Mouse (Mus musculus) heart, adult 2 months (tissue): ENCODE results near the gene Grhpr. TPM values are rescaled to one million over a fixed set of nuclear protein-coding genes. Genes with fewer than 3 reads are reported as not detected.

Experiments
- DNase-seq, 2 experiments: peaks; one replicate each; pipeline ENCODE4 v3.0.0; 2021
- H3K27ac ChIP-seq: fragments of 200-600 bp; 2 replicates; pipeline ENCODE4 v1.8.1; 2022
- H3K27me3 ChIP-seq: fragments of 200-500 bp; 2 replicates; pipeline ENCODE4 v1.6.1; 2012; ENCODE audit warnings: mild to moderate bottlenecking, low read length, inconsistent platforms, mixed read lengths; ENCODE audit not compliant: control insufficient read depth, insufficient read depth
- H3K36me3 ChIP-seq: fragments of 200-500 bp; 2 replicates; pipeline ENCODE4 v1.6.1; 2012; ENCODE audit warnings: low read length, inconsistent platforms; ENCODE audit not compliant: control insufficient read depth, insufficient read depth
- H3K4me1 ChIP-seq: fragments of 200-500 bp; 2 replicates; pipeline ENCODE4 v1.6.1; 2011; ENCODE audit warnings: low read length; ENCODE audit not compliant: control insufficient read depth, insufficient read depth
- H3K4me3 ChIP-seq: fragments of 200-600 bp; 2 replicates; pipeline ENCODE4 v1.8.1; 2022
- H3K79me2 ChIP-seq: fragments of 200-500 bp; replicated peaks from 2 replicates; pipeline ENCODE4 v1.6.1; 2012; ENCODE audit warnings: mild to moderate bottlenecking, inconsistent platforms, low read length, moderate library complexity, mixed read lengths; ENCODE audit not compliant: control insufficient read depth, insufficient read depth
- H3K9ac ChIP-seq: fragments of 200-500 bp; 2 replicates; pipeline ENCODE4 v1.6.1; 2012; ENCODE audit warnings: low read depth, mild to moderate bottlenecking, control low read depth, inconsistent platforms, low read length, mixed read lengths
- CTCF ChIP-seq: fragments of 200-600 bp; IDR thresholded peaks from 2 replicates; pipeline ENCODE4 v1.8.1; 2022; ENCODE audit warnings: antibody characterized with exemption, mild to moderate bottlenecking, moderate library complexity
- EP300 ChIP-seq: fragments of 200-500 bp; IDR thresholded peaks from 2 replicates; pipeline ENCODE4 v1.6.1; 2011; ENCODE audit warnings: low read depth, low read length, control low read depth; ENCODE audit not compliant: insufficient read depth
- POLR2A ChIP-seq: fragments of 200-500 bp; IDR thresholded peaks from 2 replicates; pipeline ENCODE4 v1.6.1; 2011; ENCODE audit warnings: mild to moderate bottlenecking, low read depth, low read length, control low read depth; ENCODE audit not compliant: insufficient read depth
- WGBS: fragments of 180-500 bp; shearing (Covaris S2); methylation state at CpG from one replicate; pipeline ENCODE4 v1.1.7; 2018; 5-methylcytosine and 5-hydroxymethylcytosine counted together
- intact Hi-C: fragments of 180-260 bp; cut with DNase I; formaldehyde crosslinking; loops from one replicate; pipeline ENCODE4 v1.15.1; 2025
- polyA plus RNA-seq: library from polyadenylated mRNA; depleted of rRNA; stranded (reverse); fragments of >200 nt; gene quantifications from 2 replicates; pipeline ENCODE4 v1.2.3, GENCODE M21; 2012
- total RNA-seq, 2 experiments: library from RNA; stranded (reverse); gene quantifications; 2 replicates each; pipeline ENCODE4 v1.2.3; 2021

Gene Grhpr
- total and polyA plus RNA-seq, 3 experiments: 32.2 to 66.6 (median 38.4) TPM

GRCm38 (mm10) chr4:45019009-45019408, 37.8 kb downstream of the Grhpr start:
- WGBS: 1% methylated on average over 14 of the region's 14 CpGs
- peak overlapping the region; percentile 77 for H3K4me3 ChIP-seq
- H3K36me3 ChIP-seq: no peaks in the 10 kb centered on the region
- H3K9ac ChIP-seq: peak overlapping the region; percentile 63
- peaks cover 4% of the 10 kb centered on the region for H3K4me1 ChIP-seq
- DNase-seq: no peak
- 0 out of 2 replicates have a peak, but pooled peaks cover 2% of the 10 kb centered on the region for H3K79me2 ChIP-seq
- H3K27me3 ChIP-seq: no peaks in the 10 kb centered on the region
- H3K27ac ChIP-seq: peak overlapping the region; percentile 61
- intact Hi-C loops: loop anchor here (2.0 to 10.0 kb wide), 6 partner anchors 20 to 836 kb away; partner anchors contain the start of genes Fbxo10, Shb and Tomm5
- no peak for TF ChIP-seq POLR2A
- no peak for TF ChIP-seq EP300
- no peak for TF ChIP-seq CTCF

- Histone ChIP-seq H3K9ac (no peak overlapping the region), H3K36me3 (no peaks in the 10 kb centered on the region), H3K27ac (no peak overlapping the region), H3K79me2 (no peaks in the 10 kb centered on the region), H3K4me1 (no peaks in the 10 kb centered on the region), H3K27me3 (no peaks in the 10 kb centered on the region), H3K4me3 (no peak overlapping the region)
- no peak for DNase-seq
- WGBS: 90% methylated on average over 4 of the region's 4 CpGs
- TF ChIP-seq POLR2A: no peak
- no peak for TF ChIP-seq CTCF
- no peak for TF ChIP-seq EP300
- intact Hi-C loops: no loop called here
These were observed 45.3 kb downstream of the Grhpr start for GRCm38 (mm10) chr4:45026459-45026858.

- Histone ChIP-seq H3K4me1 (peaks cover 3% of the 10 kb centered on the region; the same call in 1 of the 2 replicates), H3K27me3 (no peaks in the 10 kb centered on the region), H3K36me3 (no peaks in the 10 kb centered on the region), H3K4me3 (no peak overlapping the region), H3K79me2 (no peaks in the 10 kb centered on the region), H3K27ac (peak overlapping the region; percentile 62), H3K9ac (no peak overlapping the region)
- DNase-seq: peak; percentile 39 to 73
- TF ChIP-seq EP300 (peak; percentile 71), POLR2A (no peak), CTCF (no peak)
- intact Hi-C loops: no loop called here
- WGBS: 45% methylated on average over 9 of the region's 9 CpGs
These were observed 51.4 kb downstream of the Grhpr start for GRCm38 (mm10) chr4:45032586-45032985.

- no peak for TF ChIP-seq EP300
- no peak for TF ChIP-seq CTCF
- no peak for TF ChIP-seq POLR2A
- 73% methylated on average over 16 of the region's 16 CpGs for whole genome bisulfite sequencing
- Histone ChIP-seq H3K4me3 (no peak overlapping the region), H3K27me3 (no peaks in the 10 kb centered on the region), H3K9ac (no peak overlapping the region), H3K36me3 (no peaks in the 10 kb centered on the region), H3K79me2 (no peaks in the 10 kb centered on the region), H3K27ac (no peak overlapping the region; the same call in 1 of the 2 replicates), H3K4me1 (peaks cover 5% of the 10 kb centered on the region; the same call in 1 of the 2 replicates)
- peak in 1 of 2 experiments; percentile 35 for DNase-seq
- intact Hi-C loops: no loop called here
These were observed 53.8 kb downstream of the Grhpr start for GRCm38 (mm10) chr4:45034693-45035628.

GRCm38 (mm10) chr4:45036048-45036447, 54.9 kb downstream of the Grhpr start:
- H3K4me1 ChIP-seq: peaks cover 5% of the 10 kb centered on the region; the same call in 1 of the 2 replicates
- H3K27ac ChIP-seq: no peak overlapping the region

GRCm38 (mm10) chr4:45036571-45036970, 55.4 kb downstream of the Grhpr start:
- no peak for DNase-seq
- H3K4me3 ChIP-seq: no peak overlapping the region
- peaks cover 5% of the 10 kb centered on the region; the same call in 1 of the 2 replicates for H3K4me1 ChIP-seq
- no peaks in the 10 kb centered on the region for H3K79me2 ChIP-seq
- WGBS: 84% methylated on average over 5 of the region's 5 CpGs
- no peaks in the 10 kb centered on the region for H3K27me3 ChIP-seq
- H3K27ac ChIP-seq: no peak overlapping the region; the same call in 1 of the 2 replicates
- TF ChIP-seq CTCF (no peak), POLR2A (no peak), EP300 (no peak)
- intact Hi-C loops: no loop called here
- no peak overlapping the region for H3K9ac ChIP-seq
- no peaks in the 10 kb centered on the region for H3K36me3 ChIP-seq

More at GRCm38 (mm10) chr4:45036048-45036447, 54.9 kb downstream of the Grhpr start:
- Histone ChIP-seq H3K79me2 (no peaks in the 10 kb centered on the region), H3K27me3 (no peaks in the 10 kb centered on the region), H3K36me3 (no peaks in the 10 kb centered on the region), H3K9ac (no peak overlapping the region), H3K4me3 (no peak overlapping the region)
- no peak for DNase-seq
- 83% methylated on average over 10 of the region's 10 CpGs for WGBS
- intact Hi-C loops: no loop called here
- TF ChIP-seq CTCF (no peak), POLR2A (no peak), EP300 (no peak)
